Mouse (Mus musculus): Measurements from ENCODE around the gene Rsph3a.
"Not testable (repeated sequence)": the region's sequence is repeated elsewhere in the genome, so short reads cannot be mapped to it uniquely, and the experiment has no call there.

Rsph3a gene

DNA sequence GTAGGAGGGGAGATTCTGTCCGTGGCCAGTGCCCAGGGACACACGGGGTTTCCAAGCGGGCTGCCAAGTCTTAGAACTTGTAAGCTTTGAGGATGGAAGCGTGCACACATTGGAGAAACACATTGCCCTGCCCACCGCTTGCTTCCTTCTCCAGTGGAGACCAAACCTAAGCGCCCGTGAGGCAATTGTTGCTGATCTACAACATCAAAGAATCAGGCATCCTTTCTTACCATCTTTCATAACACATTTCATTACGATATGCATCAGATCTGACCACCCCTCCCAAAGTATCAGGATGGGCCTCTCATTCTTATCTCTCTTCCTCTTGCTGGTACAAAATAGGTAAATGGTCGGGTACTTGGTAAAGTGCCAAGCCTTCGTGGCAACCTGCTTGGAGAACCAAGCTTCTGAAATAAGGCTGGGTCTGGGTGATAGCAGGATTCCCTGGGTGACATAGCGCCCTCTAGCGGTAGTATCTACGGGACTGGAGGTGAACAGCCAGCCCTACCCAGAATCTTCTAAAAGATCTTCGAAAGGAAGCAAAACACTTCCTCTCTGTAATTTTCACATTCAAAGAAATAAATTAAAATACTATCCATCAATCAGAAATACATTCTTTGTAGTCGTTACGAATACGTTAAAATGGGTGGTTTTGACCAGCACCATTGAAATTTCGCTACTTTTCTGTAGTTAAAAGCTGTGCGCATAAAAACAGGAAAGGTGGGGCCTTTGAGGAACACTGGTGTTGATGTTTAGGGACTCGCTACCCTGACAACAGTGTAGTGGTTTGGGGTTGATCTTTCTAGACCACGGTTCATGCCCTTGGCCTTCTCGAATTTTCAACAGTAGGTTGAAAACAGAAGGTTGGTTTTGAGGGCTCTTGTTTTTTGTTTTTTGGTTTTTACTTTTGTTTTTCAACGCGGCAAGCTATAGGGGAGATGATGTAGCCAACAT is 17.6 kb upstream of the Rsph3a start:
- peak; percentile 80 to 93 for DNase-seq (ENCODE audit: low spot score in 2 of 2)

DNA sequence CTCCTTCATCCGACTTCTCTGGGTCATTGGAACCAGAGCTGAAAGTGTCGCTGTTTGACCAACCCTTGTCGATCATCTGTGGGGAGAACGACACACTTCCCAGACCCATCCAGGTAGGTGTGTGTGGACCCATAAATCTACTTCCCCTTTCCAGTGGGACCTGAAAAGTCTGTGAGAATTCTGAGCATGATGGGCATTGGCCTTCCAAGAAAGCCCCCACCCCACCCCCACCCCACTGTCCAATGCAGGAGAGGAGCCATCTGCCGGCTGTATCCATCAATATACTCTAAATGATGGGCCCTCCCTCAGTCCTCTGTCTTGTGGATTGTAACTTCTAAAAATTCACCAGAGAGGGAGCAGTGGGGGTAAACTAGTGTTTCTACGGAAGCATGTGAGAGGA is 16.8 kb upstream of the Rsph3a start:
- DNase-seq (ENCODE audit: low spot score in 2 of 2) = no peak

DNA sequence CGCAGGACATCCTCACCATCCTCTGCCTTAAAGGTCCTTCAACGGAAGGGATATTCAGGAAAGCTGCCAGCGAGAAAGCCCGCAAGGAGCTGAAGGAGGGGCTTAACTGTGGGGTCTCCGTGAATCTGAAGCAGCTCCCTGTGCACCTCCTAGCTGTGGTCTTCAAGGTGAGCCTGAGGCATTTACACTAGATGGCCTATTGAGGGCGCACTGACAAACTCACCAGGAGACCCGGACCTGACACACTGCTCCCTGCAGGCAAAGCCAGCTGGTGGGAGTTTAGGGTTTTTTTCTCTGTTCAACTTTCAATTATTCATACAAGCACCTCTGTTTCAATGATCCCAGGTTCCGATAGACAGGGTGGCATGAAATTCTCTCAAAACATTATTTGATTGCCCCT is 16.1 kb upstream of the Rsph3a start:
- no peak for DNase-seq (ENCODE audit: low spot score in 2 of 2)

DNA sequence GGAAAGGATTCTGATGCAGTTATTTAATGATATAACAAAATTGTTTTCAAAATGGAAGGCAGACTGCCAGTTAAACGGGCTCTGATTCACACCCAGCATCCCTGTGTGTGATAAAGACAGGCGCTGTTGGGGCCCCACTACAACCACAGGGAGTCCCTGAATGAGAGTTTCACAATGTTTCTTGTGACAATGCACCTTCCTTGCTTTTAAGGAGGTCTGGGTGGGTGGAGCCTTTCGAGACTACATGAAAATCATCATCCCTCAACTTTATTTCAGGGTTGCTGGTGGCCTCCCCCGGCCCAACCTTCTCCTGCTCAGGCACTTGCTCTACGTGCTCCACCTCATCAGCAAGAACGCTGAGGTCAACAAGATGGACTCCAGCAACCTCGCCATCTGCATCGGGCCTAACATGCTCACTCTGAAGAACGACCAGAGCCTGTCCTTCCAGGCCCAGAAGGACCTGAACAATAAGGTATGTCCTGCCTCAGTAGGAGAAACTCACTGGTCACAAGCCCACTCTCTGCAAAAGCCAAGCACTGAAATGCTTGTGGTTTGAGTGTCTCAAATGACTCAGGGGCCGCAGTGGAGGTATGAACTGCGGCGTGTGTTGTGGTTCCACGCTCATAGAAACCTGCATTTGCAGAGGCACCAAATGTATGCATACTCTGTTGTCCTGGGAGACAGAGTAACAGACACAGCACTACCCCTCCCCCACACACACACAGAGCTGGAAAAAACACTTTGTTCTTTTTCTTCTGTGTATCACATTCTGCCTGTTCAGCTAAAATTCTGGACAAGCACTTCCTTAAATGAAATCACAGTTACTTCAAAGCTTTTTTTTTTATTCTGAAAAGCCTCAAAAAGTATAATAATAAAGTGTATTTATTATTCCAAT is 14.1 kb upstream of the Rsph3a start:
- DNase-seq (ENCODE audit: low spot score in 2 of 2) = no peak

DNA sequence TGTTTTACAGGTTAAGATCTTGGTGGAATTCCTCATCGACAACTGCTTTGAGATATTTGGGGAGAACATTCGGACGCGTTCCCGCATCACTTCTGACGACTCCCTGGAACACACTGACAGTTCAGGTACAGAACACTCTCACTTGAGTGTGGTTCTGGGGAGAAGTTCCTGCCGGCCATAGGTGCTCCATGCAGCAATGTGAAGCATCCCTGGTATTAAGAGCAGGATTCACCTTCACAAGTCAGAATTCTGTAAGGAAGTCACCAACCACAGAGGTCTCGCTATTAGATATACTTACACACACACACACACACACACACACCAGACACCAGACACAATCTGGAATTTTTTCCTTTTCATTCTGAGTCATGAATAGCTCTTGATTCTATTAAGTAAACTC is 13.3 kb upstream of the Rsph3a start:
- not testable (repeated sequence) for DNase-seq (ENCODE audit: low spot score in 2 of 2)

DNA sequence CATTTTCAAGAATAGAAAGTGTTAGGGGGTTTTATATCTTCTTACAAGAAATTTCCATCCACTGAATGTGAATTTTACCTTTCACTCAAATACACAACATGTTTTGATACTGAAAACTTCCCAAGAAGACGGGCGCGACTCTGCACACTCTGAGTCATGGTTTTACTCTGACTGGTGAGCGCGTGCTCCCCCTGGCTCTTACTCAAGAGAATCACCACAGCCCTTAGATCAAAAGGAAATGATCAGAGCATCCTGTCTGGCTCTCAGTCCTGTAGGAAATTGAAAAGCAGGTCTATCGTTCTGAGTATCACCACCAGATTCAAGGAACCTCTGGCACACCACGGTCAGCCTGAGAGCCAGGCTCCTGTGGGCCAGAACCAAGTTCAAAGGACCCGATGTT is 5.8 kb upstream of the Rsph3a start:
- DNase-seq (ENCODE audit: low spot score in 2 of 2) = no peak

DNA sequence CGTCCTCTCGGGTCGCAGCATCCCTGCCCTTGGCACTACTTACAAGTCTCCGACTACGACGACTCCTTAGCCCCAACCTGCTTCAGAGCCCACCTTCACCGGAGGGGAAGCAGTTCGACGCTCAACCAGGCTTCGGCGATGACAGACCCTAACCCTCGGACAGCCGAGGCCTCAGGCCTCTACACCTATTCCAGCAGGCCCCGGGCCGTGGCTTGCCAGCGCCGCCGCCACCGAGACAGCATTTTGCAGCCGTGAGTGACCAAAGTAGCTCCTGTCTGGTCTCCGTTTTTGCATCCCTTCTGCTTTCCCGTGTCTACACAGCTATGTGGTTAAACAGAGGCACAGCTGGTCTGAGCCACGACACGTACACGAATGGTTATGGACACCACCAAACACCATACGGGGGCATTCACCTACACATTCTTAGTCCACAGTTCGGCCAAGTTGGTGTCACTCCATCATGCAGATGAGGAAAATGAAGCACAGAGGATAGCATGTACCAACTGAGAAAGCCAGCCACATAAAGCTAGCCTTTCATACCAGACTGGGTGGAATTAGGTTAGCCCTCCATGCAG is 726 bp downstream of the Rsph3a start:
- not testable (repeated sequence) for DNase-seq (ENCODE audit: low spot score in 2 of 2)

DNA sequence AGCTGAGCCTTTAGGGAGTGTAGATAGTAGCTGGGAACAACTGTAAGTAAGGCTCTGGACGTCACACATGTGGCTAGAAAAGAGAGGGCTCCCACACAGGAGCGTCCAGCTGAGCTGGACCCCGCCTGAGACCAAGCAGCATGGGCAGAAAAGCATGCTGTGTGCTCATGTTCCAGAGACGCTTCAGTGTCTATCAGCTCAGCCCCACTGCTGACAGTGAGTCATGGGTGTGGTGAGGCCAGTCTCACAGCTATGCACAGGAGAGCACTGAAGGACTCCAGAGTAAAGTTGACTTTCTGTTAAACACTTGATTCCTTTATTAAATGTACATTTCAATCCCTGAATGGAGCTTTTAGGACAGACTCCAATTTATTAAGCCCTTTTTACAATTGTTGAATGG is 5.9 kb downstream of the Rsph3a start:
- DNase-seq (ENCODE audit: low spot score in 2 of 2) = not testable (repeated sequence)

DNA sequence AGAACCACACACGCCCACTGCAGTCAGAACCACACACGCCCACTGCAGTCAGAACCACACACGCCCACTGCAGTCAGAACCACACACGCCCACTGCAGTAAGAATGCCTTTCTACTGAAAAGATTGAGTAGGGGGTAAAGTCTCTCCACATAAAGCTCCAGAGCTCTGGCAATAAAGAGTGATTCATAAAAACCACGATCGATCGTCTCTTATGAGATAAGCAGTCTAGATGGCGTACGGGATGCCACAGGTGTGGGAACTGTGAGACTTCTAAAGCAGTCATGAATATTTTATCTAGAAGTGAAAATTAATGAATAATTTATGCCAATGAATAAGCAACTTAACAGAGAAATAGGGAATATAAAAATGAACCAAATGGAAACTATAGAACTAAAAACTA is 11.8 kb downstream of the Rsph3a start:
- not testable (repeated sequence) for DNase-seq (ENCODE audit: low spot score in 2 of 2)

DNA sequence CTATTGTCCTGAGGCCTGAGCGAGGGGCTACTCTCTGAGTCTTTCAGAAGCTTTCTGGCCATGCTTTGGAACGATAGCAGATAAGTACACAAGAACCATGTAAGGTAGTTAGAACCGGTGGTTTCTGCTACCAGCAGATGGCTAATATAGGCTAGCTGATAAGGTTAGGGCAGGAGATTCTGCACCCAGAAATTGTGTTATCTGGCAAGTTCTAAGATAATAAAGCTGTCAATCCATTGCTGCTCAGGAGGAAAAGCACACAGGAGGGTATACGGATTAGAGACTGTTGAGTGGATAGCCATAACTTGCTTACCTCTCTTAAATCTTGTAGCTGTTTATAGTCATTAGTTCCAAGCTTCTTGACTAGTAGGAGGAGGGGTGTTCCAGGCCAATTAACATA is 17.9 kb downstream of the Rsph3a start:
- DNase-seq (ENCODE audit: low spot score in 2 of 2) = not testable (repeated sequence)

DNA sequence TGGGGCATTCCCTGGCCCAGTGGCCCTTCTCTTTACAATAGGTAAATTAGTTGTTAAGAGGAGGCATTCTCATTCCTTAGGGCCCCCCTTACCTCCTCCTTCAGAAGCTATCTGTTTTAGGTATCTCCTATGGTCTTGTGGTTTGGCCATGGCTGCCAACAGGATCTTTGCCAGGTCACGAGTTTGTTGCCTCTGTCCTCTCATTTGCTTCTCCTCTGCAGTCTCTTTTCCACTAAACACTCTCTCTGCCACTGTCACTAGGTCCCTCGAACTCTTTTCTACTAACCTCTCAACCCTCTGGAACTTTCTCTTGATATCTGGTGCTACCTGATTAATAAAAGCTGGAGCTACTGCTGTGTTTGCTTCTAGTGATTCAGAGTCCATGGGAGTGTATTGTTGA is 19.0 kb downstream of the Rsph3a start:
- not testable (repeated sequence) for DNase-seq (ENCODE audit: low spot score in 2 of 2)

DNA sequence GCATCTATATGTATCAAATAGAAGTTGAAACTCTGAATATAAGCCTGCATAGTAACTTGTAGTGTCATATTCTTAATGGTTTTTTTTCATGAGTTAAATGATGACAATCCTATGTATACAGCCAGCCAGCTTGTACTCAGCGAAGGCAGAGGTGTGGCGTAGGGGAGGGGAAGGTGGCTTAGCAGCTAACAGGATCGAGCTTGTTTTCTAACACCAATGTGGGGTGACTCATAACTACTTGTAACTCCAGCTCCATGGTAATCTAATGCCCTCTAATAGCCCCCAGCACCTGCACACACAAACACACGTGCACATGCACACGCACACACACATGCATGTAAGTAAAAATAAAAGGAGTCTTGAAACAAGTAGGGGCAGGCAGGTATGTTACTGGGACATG is 23.1 kb downstream of the Rsph3a start:
- not testable (repeated sequence) for DNase-seq (ENCODE audit: low spot score in 2 of 2)

DNA sequence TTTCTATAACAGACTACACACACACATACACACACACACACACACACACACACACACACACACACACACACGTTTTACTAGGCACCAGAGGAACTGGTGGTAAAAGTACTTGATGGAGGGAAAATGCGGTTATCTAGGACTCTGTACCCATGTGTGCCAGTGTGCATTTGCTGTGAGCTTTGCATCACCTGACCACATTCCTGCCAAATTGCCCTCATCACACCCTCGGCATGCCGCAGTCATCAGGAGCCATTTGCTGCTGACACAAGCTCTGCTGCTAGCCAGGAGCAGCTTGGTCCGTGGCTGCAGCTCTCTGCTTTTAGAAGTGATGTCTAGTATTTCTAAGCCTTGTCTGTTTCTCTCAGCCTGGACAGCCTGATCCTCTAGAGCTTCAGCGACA is 24.4 kb downstream of the Rsph3a start:
- not testable (repeated sequence) for DNase-seq (ENCODE audit: low spot score in 2 of 2)

DNA sequence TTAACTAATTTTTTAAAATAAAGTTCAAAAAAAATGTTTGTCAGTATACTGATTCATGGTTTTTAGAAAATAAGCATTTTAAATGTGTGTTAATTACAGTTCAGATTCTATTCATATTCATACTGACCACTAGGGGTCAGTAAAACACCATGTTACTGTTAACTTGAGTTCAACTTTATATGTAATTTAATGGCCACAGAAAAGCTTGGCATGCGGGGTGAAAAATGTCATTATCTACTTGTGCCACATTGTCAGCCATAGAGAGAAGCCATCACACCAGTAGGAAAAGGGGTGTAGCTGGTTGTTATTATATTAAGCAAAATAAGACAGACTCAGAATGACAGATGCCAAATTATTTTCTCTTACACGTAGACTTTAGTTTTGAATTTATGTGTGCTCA is 38.1 kb downstream of the Rsph3a start:
- not testable (repeated sequence) for DNase-seq (ENCODE audit: low spot score in 2 of 2)

DNA sequence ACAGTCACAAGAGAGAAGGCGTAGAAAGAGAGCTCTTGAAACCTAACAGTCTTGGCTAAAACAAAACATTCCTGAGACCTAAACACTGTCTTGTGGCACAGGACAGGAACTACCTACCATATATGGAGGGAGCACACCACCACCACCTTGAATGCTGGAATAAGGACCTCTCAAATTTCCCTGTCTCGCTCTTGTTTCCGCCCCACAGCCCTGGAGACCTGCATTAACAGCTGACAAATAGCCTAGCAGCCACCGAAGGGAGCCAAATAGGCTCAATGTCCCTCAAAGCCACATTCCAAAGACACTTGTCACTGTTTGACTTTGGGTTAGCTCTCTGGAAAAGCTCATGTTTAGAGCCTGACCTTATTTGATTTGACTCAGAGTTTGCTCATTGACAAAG is 40.2 kb downstream of the Rsph3a start:
- DNase-seq (ENCODE audit: low spot score in 2 of 2) = not testable (repeated sequence)

DNA sequence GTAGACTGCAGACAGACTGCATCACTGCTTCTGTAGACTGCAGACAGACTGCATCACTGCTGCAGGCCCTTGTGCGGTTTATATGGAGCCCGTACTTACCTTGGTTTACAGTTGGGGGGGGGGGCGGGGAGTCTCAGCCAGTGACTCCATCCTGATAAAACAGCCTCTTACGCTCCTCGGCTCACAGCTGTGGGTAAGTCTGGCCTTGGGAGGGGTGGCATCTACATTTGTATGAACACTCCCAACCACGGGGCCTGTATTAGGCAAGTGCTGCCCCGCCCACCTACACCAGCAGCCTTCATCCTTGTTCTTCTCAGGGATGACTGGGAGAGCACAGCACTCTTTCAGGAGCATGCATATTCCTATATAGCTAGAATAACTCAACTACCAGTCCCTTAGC is 41.6 kb downstream of the Rsph3a start:
- DNase-seq (ENCODE audit: low spot score in 2 of 2) = not testable (repeated sequence)

DNA sequence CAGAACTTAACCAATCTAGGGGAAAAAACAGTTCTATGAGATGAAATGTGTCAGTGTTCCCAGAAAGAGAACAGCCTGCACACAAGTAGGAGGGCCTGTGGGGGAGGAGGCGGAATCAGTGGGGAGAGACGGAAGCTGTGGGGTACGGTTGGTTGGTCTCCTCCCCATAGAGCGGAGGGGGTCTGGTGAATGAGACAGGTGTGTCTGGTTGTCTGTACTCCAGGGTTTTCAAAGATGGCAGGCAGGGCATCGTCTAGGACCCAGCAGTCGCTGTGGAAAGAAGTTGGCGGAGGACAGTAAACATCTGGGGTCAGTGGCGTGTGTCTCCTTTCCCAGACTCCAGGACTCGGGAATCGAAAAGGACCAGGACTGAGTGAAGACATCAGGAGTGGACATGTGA is 57.8 kb downstream of the Rsph3a start:
- not testable (repeated sequence) for DNase-seq (ENCODE audit: low spot score in 2 of 2)

DNA sequence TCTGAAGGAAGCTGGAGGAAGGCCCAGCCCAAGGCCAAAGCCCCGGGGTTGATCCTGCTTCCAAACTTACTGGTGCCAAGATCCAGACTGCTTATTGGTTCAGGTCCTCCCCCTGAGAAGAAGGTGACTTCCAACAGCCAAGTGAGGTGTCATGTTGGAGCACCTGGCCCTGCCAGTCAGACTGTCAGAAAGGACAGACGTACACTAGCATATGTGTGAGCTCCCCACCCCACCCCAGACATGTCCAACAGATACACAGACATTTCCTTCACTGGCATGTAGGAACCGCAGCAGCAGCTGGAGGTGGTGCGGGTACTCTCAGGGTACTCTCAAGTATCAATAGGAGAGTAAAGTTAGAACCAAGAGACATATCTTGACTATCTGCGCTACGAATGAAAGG is 61.4 kb downstream of the Rsph3a start:
- not testable (repeated sequence) for DNase-seq (ENCODE audit: low spot score in 2 of 2)

DNA sequence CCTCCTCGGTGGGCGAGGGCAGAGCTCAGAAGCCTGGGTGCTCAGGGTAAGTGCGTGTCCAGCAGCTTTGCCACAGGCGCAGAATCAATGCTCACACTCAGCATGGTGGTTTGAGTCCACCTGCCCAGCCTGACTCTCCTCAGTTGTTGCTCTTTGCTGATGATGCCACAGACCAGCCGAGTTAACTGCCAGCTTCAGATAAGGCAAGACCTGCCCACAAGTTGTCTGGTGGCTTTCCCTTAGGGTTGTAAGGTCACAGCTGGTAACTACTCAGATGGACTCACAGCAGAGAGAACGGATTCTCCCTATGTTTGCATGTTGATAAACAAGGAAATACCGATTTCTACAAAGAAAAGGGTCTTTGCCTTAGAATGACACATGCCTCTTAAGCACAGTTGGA is 64.2 kb downstream of the Rsph3a start:
- not testable (repeated sequence) for DNase-seq (ENCODE audit: low spot score in 2 of 2)

DNA sequence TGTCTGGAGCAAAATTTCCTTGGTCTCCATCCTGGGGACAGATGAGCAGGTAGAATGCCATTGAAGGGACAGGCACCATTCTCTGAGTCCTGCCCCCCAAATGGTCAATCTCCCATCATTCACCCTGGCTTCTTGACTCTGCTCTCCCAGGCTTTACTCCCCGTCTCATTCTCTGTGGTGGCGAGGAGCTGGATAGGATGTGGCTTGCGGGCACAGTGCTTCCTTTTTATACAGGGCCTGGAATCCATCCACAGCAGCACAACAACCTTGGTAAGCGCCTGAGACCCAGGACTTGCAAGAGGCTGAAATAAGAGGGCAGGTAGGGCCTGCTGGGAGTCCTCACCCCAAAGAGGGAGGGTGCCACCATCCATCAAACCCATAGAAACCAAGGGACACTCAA is 68.6 kb downstream of the Rsph3a start:
- DNase-seq (ENCODE audit: low spot score in 2 of 2) = peak in 1 of 2 experiments; percentile 46

DNA sequence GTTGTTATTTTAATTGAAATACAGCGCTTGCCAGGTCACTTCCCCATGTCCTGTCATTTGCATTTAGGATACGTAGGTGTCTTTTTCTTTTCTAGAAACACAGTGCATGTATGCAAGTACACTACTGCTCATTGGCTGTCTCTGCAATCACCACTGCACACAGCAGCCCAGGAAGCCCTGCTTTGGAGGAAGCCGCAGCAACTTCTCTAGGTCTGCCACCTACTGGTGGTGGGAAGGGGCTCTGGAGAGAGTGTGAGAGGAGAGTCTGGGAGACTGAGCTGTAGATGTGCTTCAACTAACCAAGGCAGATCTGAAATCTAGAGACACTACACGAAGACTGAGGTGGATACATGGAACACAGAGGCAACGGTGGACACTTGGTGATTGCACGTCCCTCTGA is 77.3 kb downstream of the Rsph3a start:
- DNase-seq (ENCODE audit: low spot score in 2 of 2) = not testable (repeated sequence)
